Mouse (Mus musculus) ES-Bruce4 (cell line): ENCODE measurements around the gene Def6.

Source experiments
- CTCF ChIP-seq: IDR thresholded peaks from one replicate; pipeline ENCODE4 v1.8.1; 2011; ENCODE audit warnings: low read depth, low read length
- EP300 ChIP-seq: IDR thresholded peaks from 2 replicates; pipeline ENCODE4 v1.6.1; 2011; ENCODE audit warnings: low read depth, low read length; ENCODE audit not compliant: insufficient read depth
- POLR2A ChIP-seq: IDR thresholded peaks from one replicate; pipeline ENCODE4 v1.8.1; 2011; ENCODE audit warnings: low read length; ENCODE audit not compliant: insufficient read depth

GRCm38 (mm10) chr17:28258325-28258724 is 50.7 kb downstream of the Def6 start:
- no peak for TF ChIP-seq POLR2A
- TF ChIP-seq CTCF, result no peak
- no peak for TF ChIP-seq EP300
